1 mouse cellular context compared by ENCODE assay signal in the genomic region with DNA sequence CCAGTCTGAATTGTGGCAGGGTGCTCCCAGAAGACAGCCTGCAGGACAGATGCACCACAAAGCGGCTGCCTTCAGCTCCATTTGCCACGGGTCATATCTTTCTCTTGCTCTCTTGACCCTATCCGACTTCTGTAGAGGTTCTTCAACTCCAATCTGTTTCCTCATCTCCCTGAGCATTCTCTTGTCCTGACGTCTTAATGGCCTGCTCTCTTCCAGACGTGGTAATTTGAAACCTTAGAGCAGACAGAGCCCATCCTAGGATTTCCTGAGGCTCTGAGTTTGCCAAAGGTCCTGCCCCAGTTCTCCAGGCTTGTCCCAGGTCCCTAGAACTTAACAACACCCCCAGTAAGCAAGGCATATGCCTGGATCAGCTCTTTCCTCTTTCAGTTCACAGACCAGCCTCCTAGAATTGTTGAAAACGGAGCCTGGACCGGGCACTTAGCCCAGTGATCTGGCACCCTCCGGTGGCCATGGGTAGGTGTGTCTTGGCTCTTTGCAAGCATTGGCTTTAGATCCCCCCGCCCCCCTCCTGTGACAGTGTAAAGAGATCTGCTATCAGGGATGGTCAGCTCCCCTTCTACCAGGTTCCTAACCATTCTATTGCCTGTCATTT.
TF ChIP-seq lines count a peak whose summit lies in the region.

No protein-coding gene starts in this region.

TF ChIP-seq in MEL, 35 proteins besides CTCF, POLR2A, EP300 and RAD21 (continued from another document):
- TF ChIP-seq MEF2A (IDR thresholded peaks at IDR 0.05; ENCODE audit: extremely low read depth, insufficient replicate concordance, low read depth, low read length, poor library complexity, severe bottlenecking) (no peak), ZMIZ1 (IDR thresholded peaks at IDR 0.05; ENCODE audit: low read depth, low read length) (no peak), UBTF (IDR thresholded peaks at IDR 0.05; ENCODE audit: borderline replicate concordance, insufficient read depth, low read depth, low read length) (no peak)
